Mouse (Mus musculus): ENCODE measurements around the gene Mob1b. TPM values are rescaled to one million over a fixed set of nuclear protein-coding genes. Genes with fewer than 3 reads are reported as not detected.

Mob1b gene
- polyA plus RNA-seq, 1 experiment from 2014 or later = 12.5 TPM

DNA sequence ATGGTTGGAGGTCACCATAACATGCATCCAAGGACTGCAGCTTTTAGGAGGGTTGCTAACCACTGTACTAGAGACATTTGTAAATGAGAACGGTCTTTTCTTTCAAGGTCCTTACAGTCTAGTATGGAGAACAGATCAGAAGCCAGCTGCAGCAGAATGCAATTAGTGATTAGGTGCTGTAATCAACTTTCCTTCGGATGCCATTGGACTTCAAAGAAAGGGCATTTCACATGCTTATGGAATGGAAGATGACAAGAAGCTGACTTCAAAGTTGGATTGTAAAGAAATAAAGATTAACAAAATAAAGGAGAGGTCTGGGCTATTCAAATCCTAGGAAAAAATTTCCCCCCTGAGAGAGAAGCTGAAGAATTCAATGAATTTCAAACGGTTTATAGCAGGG is 36.4 kb upstream of the Mob1b start:
- Histone ChIP-seq H3K27me3 (ENCODE audit: control insufficient read depth, insufficient read depth, low read length) (no peaks in the 10 kb centered on the region), H3K9ac (ENCODE audit: low read length) (no peak overlapping the region), H3K4me3 (ENCODE audit: low read depth, low read length) (no peak overlapping the region), H3K27ac (replicated peaks; ENCODE audit: low read depth, low read length) (no peak overlapping the region), H3K36me3 (ENCODE audit: control insufficient read depth, insufficient read depth, low read length) (no peaks in the 10 kb centered on the region), H3K4me2 (ENCODE audit: low read depth, severe bottlenecking) (no peak overlapping the region), H3K9me3 (ENCODE audit: control insufficient read depth, low read length) (no peaks in the 10 kb centered on the region), H3K4me1 (ENCODE audit: control insufficient read depth, insufficient read depth, low read length) (peaks cover 2% of the 10 kb centered on the region; the same call in 1 of the 2 replicates)
- DNase-seq (ENCODE audit: low spot score) = no peak
- ATAC-seq (ENCODE audit: insufficient number of reproducible peaks, low FRiP score, low TSS enrichment, low read depth) = no peak
- WGBS = 8% methylated on average over 3 of the region's 3 CpGs

DNA sequence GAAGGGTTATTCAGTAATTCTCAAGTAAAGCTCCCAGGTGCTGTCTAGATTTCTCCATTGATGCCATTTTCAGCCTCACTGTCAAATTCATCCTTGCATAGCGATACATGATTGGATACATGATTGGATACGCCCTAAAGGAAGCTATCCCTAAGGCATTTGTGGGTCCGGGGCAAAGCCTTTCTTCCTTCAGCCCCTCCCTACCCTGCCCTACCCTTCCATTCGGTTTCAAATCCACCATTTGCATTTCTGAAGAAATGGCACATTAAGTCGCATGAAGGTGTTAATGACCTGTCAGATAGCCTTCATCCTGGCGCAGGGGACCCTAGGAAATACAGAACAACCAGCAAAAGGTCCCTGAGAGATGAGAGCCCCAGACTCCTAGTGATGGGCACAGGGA is 35.3 kb upstream of the Mob1b start:
- ATAC-seq (ENCODE audit: insufficient number of reproducible peaks, low FRiP score, low TSS enrichment, low read depth) (no peak), DNase-seq (ENCODE audit: low spot score) (no peak)
- no peaks in the 10 kb centered on the region for H3K27me3 ChIP-seq (ENCODE audit: control insufficient read depth, insufficient read depth, low read length)
- no peak overlapping the region for H3K27ac ChIP-seq (replicated peaks; ENCODE audit: low read depth, low read length)
- H3K4me1 ChIP-seq (ENCODE audit: control insufficient read depth, insufficient read depth, low read length) = no peaks in the 10 kb centered on the region
- no peak overlapping the region for H3K4me2 ChIP-seq (ENCODE audit: low read depth, severe bottlenecking)
- H3K9me3 ChIP-seq (ENCODE audit: control insufficient read depth, low read length) = no peaks in the 10 kb centered on the region
- whole genome bisulfite sequencing = 9% methylated on average over 6 of the region's 6 CpGs
- H3K4me3 ChIP-seq (ENCODE audit: low read depth, low read length) = no peak overlapping the region
- H3K9ac ChIP-seq (ENCODE audit: low read length) = no peak overlapping the region
- H3K36me3 ChIP-seq (ENCODE audit: control insufficient read depth, insufficient read depth, low read length) = no peaks in the 10 kb centered on the region

DNA sequence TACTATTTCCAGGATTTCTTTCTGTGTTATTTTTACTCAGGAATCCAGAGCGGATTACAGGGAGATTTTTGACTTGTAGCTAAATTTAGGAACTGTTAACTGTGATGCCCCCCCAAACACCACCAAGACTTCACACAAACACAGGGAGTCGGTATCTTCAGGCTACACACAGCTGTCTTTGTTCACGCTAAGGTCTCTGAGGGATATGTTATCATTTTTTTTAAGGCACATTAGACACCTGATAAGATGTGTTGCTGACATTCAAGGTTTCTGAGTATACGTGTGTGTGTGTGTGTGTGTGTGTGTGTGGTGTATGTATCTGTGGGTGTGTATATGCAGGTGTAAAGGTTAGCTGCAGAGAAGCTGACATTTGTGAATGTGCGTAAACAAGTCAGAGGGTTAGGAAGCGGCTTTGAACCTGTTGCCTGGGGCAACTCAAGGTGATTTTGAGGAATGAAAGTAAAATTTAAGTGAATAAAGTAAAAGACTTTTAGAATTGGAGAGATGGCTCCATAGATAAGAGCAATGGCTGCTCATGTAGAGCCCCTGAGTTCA is 34.8 kb upstream of the Mob1b start:
- Histone ChIP-seq H3K36me3 (ENCODE audit: control insufficient read depth, insufficient read depth, low read length) (no peaks in the 10 kb centered on the region), H3K27me3 (ENCODE audit: control insufficient read depth, insufficient read depth, low read length) (no peaks in the 10 kb centered on the region), H3K4me2 (ENCODE audit: low read depth, severe bottlenecking) (no peak overlapping the region), H3K4me1 (ENCODE audit: control insufficient read depth, insufficient read depth, low read length) (no peaks in the 10 kb centered on the region), H3K9me3 (ENCODE audit: control insufficient read depth, low read length) (no peaks in the 10 kb centered on the region), H3K4me3 (ENCODE audit: low read depth, low read length) (no peak overlapping the region), H3K27ac (replicated peaks; ENCODE audit: low read depth, low read length) (no peak overlapping the region), H3K9ac (ENCODE audit: low read length) (no peak overlapping the region)
- 62% methylated on average over 6 of the region's 6 CpGs for WGBS
- ATAC-seq (ENCODE audit: insufficient number of reproducible peaks, low FRiP score, low TSS enrichment, low read depth) (no peak), DNase-seq (ENCODE audit: low spot score) (no peak)

DNA sequence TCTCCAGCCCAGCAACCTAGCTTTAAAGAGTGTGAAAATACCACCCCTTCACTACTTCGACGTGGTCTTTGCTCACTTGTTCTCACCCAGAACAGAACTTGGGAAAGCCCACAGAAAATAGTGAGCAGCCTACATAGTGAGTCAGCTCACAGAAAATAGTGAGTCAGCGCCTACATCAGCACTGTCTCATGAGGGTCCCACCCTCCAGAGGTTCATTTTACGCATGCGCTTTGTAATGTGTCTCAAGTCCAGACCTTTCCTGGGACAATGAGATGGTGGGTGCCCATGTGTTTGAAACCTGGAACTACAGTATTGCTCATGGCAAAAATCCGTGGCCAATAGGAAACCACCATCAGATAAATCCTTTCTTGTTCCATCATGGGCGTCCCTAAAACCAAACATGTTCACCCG is 32.7 kb upstream of the Mob1b start:
- Histone ChIP-seq H3K36me3 (ENCODE audit: control insufficient read depth, insufficient read depth, low read length) (no peaks in the 10 kb centered on the region), H3K4me2 (ENCODE audit: low read depth, severe bottlenecking) (no peak overlapping the region), H3K9ac (ENCODE audit: low read length) (no peak overlapping the region), H3K9me3 (ENCODE audit: control insufficient read depth, low read length) (no peaks in the 10 kb centered on the region), H3K4me1 (ENCODE audit: control insufficient read depth, insufficient read depth, low read length) (no peaks in the 10 kb centered on the region), H3K27ac (replicated peaks; ENCODE audit: low read depth, low read length) (no peak overlapping the region), H3K27me3 (ENCODE audit: control insufficient read depth, insufficient read depth, low read length) (no peaks in the 10 kb centered on the region), H3K4me3 (ENCODE audit: low read depth, low read length) (no peak overlapping the region)
- no peak for ATAC-seq (ENCODE audit: insufficient number of reproducible peaks, low FRiP score, low TSS enrichment, low read depth)
- DNase-seq (ENCODE audit: low spot score) = no peak
- WGBS = 86% methylated on average over 8 of the region's 8 CpGs

DNA sequence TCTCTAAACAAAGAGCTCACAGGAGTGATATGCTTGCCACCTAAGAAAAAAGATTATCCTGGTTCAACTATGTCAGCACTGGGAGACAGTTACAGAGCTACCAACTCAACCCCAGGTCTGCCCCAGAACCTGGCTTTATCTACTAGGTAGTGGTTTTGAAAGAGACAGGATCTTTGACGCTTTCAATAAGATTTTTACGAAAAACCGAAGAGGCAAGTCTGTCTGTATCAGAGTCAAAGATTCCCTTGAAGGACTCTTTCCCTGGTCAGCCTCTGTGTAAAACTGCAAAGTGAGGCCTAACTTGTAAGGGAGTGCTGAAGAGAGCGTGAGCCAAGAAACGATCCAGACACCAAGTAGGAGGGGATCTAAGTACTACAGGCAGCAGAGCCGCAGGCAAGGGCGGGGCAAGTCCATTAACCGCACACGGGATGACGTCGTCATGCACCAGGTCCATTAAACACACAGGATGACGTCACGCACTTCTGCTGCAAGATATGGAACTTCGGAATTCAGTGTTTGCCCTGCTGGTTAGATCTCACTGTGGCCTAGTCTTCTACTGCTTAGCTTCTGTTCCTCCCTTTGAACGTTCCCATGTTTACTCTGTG is 32.0 kb upstream of the Mob1b start:
- H3K4me1 ChIP-seq (ENCODE audit: control insufficient read depth, insufficient read depth, low read length) = no peaks in the 10 kb centered on the region
- DNase-seq (ENCODE audit: low spot score) (no peak), ATAC-seq (ENCODE audit: insufficient number of reproducible peaks, low FRiP score, low TSS enrichment, low read depth) (no peak)
- no peak overlapping the region for H3K9ac ChIP-seq (ENCODE audit: low read length)
- H3K36me3 ChIP-seq (ENCODE audit: control insufficient read depth, insufficient read depth, low read length) = no peaks in the 10 kb centered on the region
- no peak overlapping the region for H3K4me2 ChIP-seq (ENCODE audit: low read depth, severe bottlenecking)
- H3K9me3 ChIP-seq (ENCODE audit: control insufficient read depth, low read length) = no peaks in the 10 kb centered on the region
- 85% methylated on average over 15 of the region's 15 CpGs for WGBS
- no peak overlapping the region for H3K4me3 ChIP-seq (ENCODE audit: low read depth, low read length)
- H3K27ac ChIP-seq (replicated peaks; ENCODE audit: low read depth, low read length) = no peak overlapping the region
- H3K27me3 ChIP-seq (ENCODE audit: control insufficient read depth, insufficient read depth, low read length) = no peaks in the 10 kb centered on the region

DNA sequence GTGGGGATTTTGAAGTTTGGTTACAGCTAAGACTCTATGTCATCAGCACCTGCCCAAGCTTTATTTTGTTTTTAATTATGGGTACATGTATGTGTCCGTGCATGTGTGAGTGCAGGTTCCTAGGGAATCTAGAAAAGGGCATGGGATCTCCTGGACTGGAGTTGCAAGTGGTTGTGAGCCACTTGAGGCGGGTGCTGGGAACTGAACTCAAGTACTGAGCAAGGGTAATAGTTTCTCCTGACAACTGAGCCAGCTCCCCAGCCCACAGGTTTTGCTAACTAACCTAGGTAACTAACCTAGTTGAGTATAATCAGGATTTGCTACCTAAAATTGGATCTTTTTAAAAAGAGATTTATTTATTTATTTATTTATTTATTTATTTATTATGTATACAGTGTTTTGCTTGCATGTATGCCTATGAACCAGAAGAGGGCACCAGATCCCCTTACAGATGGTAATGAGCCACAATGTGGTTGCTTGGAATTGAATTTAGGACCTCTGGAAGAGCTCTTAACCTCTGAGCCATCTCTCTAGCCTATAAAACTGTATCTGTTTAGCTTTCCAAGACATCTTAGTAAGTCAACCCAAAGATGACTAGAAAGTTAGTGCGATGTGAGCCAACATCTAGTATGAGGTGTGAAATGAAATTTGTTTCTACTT is 31.2 kb upstream of the Mob1b start:
- Histone ChIP-seq H3K36me3 (ENCODE audit: control insufficient read depth, insufficient read depth, low read length) (no peaks in the 10 kb centered on the region), H3K9ac (ENCODE audit: low read length) (no peak overlapping the region), H3K27ac (replicated peaks; ENCODE audit: low read depth, low read length) (no peak overlapping the region), H3K4me3 (ENCODE audit: low read depth, low read length) (no peak overlapping the region), H3K27me3 (ENCODE audit: control insufficient read depth, insufficient read depth, low read length) (no peaks in the 10 kb centered on the region), H3K4me1 (ENCODE audit: control insufficient read depth, insufficient read depth, low read length) (no peaks in the 10 kb centered on the region), H3K4me2 (ENCODE audit: low read depth, severe bottlenecking) (no peak overlapping the region), H3K9me3 (ENCODE audit: control insufficient read depth, low read length) (no peaks in the 10 kb centered on the region)
- no peak for DNase-seq (ENCODE audit: low spot score)
- 78% methylated on average over 3 of the region's 3 CpGs for WGBS
- no peak for ATAC-seq (ENCODE audit: insufficient number of reproducible peaks, low FRiP score, low TSS enrichment, low read depth)

DNA sequence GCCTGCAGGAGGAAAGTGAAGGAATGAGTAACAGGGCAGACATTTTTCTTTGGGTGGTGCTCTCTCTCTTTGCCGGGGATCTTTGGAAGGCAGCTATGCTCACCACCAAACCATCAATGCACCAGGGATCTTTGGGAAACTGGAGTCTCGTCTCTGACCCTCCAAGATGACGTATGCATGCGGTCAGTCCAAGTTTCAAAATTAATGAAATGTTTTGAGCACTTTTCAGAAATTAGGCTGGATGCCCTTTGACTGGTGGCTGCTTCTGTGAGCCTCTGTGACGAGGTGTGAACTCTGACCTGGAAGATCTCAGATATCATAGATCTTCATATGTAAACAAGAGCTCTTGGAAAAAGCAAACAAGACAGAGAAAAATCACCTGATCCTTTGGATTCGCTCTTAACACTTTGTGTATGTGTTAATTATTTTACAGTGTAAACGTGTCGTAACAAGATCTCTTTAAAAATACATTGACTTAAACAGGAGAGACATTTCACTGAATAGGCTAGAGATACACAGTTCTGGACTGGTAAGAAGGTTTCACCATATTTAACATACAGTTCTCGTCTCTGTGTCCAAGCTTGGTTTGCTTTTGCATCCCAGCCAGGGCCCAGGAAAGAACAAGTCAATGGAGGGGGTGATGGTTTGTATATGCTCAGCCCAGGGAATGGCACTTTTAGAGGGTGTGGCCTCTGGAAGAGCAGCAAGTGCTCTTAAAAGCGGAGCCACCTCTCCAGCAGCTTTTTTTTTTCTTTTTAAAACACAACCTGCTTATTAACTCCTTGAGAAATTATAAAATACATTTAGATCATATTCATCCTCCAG is 29.8 kb upstream of the Mob1b start:
- Histone ChIP-seq H3K27me3 (ENCODE audit: control insufficient read depth, insufficient read depth, low read length) (no peaks in the 10 kb centered on the region), H3K4me1 (ENCODE audit: control insufficient read depth, insufficient read depth, low read length) (no peaks in the 10 kb centered on the region), H3K9me3 (ENCODE audit: control insufficient read depth, low read length) (no peaks in the 10 kb centered on the region), H3K9ac (ENCODE audit: low read length) (no peak overlapping the region), H3K4me2 (ENCODE audit: low read depth, severe bottlenecking) (no peak overlapping the region), H3K27ac (replicated peaks; ENCODE audit: low read depth, low read length) (no peak overlapping the region), H3K36me3 (ENCODE audit: control insufficient read depth, insufficient read depth, low read length) (no peaks in the 10 kb centered on the region), H3K4me3 (ENCODE audit: low read depth, low read length) (no peak overlapping the region)
- no peak for ATAC-seq (ENCODE audit: insufficient number of reproducible peaks, low FRiP score, low TSS enrichment, low read depth)
- no peak for DNase-seq (ENCODE audit: low spot score)
- WGBS = 70% methylated on average over 10 of the region's 10 CpGs

DNA sequence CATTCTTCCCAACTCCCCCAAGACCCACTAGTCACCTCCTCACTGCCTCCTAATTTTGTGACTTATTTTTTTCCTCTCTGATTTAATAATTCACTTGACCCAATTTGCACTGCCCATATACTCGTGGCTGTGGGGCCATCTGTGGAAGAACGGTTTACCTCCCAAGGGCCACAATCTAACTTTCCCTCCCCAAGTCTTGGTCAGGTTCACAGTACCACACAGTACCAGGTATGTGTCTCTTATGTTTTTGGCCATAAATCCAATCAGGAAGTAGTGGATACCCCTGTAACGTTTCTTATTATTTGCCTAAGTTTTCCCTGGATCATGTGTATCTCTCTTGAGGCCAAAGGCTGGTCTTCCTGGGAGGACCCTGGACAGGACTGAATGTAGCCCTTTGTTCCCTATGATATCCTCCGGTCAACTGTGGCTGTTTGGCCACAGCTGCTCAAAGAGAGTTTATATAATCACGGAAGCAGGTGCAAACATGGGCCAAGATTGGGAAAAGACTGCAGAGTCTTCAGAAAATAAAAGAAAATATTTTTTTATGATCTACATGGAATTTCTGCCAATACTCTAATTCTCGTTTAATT is 29.1 kb upstream of the Mob1b start:
- Histone ChIP-seq H3K4me2 (ENCODE audit: low read depth, severe bottlenecking) (no peak overlapping the region), H3K4me1 (ENCODE audit: control insufficient read depth, insufficient read depth, low read length) (no peaks in the 10 kb centered on the region), H3K27me3 (ENCODE audit: control insufficient read depth, insufficient read depth, low read length) (no peaks in the 10 kb centered on the region), H3K9me3 (ENCODE audit: control insufficient read depth, low read length) (no peaks in the 10 kb centered on the region), H3K27ac (replicated peaks; ENCODE audit: low read depth, low read length) (no peak overlapping the region), H3K36me3 (ENCODE audit: control insufficient read depth, insufficient read depth, low read length) (no peaks in the 10 kb centered on the region), H3K4me3 (ENCODE audit: low read depth, low read length) (no peak overlapping the region), H3K9ac (ENCODE audit: low read length) (no peak overlapping the region)
- WGBS = 84% methylated on average over 6 of the region's 6 CpGs
- ATAC-seq (ENCODE audit: insufficient number of reproducible peaks, low FRiP score, low TSS enrichment, low read depth) (no peak), DNase-seq (ENCODE audit: low spot score) (no peak)

Measured in limb, embryonic 11.5 days (tissue).